Mouse (Mus musculus) retina, postnatal 7 days (tissue): ENCODE measurements around the gene Polr2c.
A peak's percentile ranks its signal among the peaks of the same experiment; 100 is the strongest.

Experiments used
- DNase-seq: peaks from one replicate; pipeline ENCODE4 v3.0.0-alpha.2; 2012; ENCODE audit warnings: low read depth, low spot score

Gene Polr2c

GRCm38 (mm10) chr8:94880742-94881141, 23.5 kb downstream of the Polr2c start:
- DNase-seq, result no peak

- DNase-seq, result no peak
Observed at GRCm38 (mm10) chr8:94888383-94889036, 31.3 kb downstream of the Polr2c start.

DNA sequence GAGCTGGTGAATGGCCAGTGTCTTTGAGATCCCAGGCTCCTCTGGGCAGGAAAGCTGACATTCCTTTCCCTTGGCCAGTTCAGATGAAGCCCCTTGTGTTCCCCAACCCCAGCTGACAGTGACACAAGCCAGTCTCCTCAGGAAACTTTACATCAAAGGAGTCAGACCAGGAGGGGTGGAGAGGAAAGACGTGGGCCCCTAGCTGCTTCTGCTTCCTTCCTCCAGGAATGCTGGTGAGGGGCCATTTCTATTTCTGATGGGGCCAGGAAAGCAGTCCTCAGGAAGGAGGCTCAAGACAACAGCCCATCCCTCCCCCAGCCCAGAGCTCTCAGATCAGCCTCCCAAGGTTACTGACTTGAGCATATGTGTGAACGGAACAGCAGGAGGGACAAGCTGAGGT, 35.7 kb downstream of the Polr2c start:
- no peak for DNase-seq

- DNase-seq, result no peak
Observed at GRCm38 (mm10) chr8:94899262-94899661, 42.0 kb downstream of the Polr2c start.

- no peak for DNase-seq
Observed at GRCm38 (mm10) chr8:94900617-94901016, 43.4 kb downstream of the Polr2c start.

- no peak for DNase-seq
Observed at GRCm38 (mm10) chr8:94901031-94901430, 43.8 kb downstream of the Polr2c start.

GRCm38 (mm10) chr8:94903709-94904108, 46.5 kb downstream of the Polr2c start:
- DNase-seq, result no peak

GRCm38 (mm10) chr8:94904450-94905175, 47.4 kb downstream of the Polr2c start:
- no peak for DNase-seq

DNA sequence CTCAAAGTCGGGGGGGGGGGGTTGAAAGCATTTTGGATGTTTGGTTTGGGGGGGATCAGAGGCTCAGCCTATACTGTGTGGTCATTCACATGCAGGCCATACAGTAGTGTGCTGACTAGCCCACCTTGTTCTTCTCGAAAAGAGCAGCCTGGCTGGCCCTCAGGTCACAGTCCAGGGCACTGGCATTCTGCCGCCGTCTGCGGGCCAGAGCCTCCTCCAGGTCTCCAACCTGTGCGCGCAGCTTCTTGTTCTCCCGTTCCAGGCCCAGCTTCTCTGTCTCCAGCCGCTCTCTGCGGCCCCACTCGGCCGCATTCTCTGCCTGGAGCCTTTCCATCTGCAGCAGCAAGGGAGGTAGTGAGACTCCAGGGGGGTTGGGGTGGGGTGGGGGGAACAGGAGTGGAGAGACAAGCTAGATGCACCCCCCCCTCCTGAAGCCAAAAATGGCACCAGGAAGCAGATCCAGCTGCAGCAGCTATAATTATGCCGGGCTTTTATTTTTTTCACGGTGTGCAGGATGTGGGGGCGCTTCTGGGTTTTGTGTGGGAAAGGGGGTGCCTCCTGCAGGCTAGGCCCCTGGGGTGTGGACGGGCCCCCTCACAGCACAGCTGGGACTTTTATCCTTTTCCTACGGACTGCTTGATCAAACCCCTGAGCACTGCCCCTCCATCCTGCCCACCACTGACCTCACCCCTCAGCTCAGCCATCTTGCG, 50.5 kb downstream of the Polr2c start:
- DNase-seq, result no peak

DNA sequence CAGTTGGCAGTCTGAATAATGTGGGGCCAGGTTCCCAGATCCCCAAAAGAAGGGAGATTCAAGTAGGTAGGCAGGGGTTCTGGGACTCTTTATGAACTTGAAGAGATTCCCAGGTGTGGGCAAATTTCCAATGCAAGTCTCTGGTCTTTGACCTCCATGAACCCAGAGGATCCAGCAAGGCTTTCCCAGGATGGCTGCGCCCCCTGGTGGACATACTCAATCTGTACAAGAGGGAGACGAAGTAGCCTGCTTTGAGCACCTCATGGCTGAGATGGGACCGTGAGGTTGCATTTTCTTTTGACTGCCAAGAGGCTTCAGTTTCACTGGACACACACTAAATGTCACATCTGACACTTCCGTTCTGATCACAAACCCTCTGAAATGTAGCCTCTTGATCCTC, 51.6 kb downstream of the Polr2c start:
- DNase-seq, result peak; percentile 76

GRCm38 (mm10) chr8:94913061-94913660, 55.9 kb downstream of the Polr2c start:
- peak; percentile 55 for DNase-seq

DNA sequence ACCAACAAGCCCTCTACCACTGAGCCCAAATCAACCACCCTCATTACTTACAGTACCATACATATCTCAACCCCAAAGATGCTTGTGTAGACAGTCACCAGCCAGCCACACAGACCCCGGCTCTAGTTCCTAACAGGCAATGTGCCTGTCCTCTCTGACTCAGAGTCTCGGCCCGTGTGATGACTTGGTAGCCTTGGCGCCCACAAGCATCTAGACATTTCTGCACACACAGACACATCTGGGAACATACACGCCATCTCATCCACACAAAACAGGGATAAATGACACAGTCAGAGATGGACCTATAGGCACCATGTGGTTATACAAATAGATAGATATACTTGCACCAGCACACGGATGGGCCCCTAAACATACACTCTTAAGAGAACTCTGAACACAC, 57.0 kb downstream of the Polr2c start:
- no peak for DNase-seq

DNA sequence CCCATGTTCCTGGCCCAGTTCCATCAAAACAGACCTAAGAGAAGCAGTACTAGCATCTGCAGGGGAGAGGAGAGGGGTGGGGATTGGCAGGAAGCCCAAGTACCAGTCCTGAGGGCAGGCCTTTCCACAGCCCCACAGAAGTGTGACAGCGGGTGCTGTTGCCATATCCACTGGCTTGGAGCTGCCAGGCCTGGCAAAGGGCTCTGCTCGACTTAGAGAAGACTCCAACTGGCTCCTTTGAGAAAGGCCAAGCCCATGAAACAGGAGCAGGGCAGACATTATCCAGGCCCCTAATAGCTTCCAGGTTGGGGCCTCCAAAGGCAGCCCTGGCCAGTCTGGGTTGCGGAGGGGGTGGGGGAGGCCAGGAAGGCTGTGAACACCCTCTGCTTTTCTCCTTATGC, 57.5 kb downstream of the Polr2c start:
- no peak for DNase-seq

- no peak for DNase-seq
Observed at GRCm38 (mm10) chr8:94916311-94916959, 59.2 kb downstream of the Polr2c start.

- no peak for DNase-seq
Observed at GRCm38 (mm10) chr8:94916960-94917324, 59.7 kb downstream of the Polr2c start.

GRCm38 (mm10) chr8:94917352-94917751, 60.1 kb downstream of the Polr2c start:
- peak; percentile 64 for DNase-seq

DNA sequence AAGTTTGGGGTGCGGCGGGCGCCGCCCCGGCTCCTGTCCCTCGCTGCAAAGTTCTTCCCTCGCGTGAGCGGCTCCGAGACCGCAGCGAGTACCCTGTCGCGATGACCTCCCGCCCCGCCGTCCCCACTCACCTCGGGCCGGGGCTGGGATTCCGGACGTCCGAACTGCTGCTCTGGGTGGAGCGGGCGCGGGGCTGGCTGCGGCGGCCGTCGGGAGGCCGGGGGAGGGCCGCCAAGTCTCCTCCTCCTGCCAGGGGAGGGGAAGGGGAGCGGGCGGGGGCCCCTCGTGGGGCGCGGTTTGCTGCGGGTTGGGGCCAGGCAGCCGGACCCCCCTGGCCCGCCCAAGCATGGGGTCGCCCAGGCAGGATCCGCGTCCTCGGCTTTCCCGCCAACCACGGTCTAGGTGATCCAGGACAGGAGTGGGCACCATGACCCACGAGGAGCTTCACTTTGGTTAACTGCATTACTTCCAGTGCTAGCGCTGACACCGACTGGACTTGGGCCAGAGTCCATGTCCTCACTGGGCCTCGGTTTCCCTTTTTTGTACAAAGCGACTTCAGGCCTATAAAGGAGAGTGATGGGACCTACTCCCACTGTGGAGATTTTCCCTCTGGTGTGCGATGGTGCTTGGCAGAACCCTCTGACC, 60.7 kb downstream of the Polr2c start, which contains the start of gene Ccdc102a:
Gene Ccdc102a, minus strand, starts transcription at position 248 of the 645 bp plus-strand sequence.
- DNase-seq, result no peak

DNA sequence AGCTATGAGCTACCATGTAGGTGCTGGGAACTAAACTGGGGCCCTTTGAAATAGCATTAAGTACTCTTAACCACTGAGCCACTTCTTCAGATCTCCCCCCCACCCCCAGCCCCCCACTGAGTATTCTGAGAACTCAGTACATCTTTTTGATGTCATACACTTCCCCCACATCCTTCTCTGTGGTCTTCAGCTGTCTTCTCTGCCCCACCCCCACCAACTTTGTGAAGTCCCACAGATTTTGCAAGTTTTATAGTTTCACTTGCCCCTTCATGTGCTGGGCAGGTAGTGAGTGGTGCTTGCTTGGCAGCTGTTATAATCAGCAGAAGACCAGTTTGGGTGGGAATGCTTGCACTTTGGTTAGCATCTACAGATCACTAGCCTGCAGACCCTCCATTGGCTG, 62.0 kb downstream of the Polr2c start:
- no peak for DNase-seq

- DNase-seq, result no peak
Observed at GRCm38 (mm10) chr8:94922176-94922575, 64.9 kb downstream of the Polr2c start.

- no peak for DNase-seq
Observed at GRCm38 (mm10) chr8:94922602-94923001, 65.4 kb downstream of the Polr2c start.
